Mouse (Mus musculus) adrenal gland, adult 10 weeks (tissue): ENCODE data around the gene Pramef25. TPM values are rescaled to one million over a fixed set of nuclear protein-coding genes. Genes with fewer than 3 reads are reported as not detected.

Source experiments
- polyA plus RNA-seq: library from polyadenylated mRNA; stranded (reverse); fragments of 350-450 nt; fragmentation: Illumina TruSeq; extraction: RNeasy Lipid Tissue Mini Kit (QIAGEN cat#74804); gene quantifications from one replicate; pipeline ENCODE4 v1.2.3, GENCODE M21; 2014; ENCODE audit warnings: low read depth, low replicate concordance

The Pramef25 gene
- polyA plus RNA-seq: not detected

GRCm38 (mm10) chr4:143950916-143951315 is at the start of gene Pramef25:
Gene Pramef25, minus strand, starts transcription at chr4:143951016.

GRCm38 (mm10) chr4:143994269-143994668 is 43.5 kb upstream of the Pramef25 start, which contains the start of gene Pramef17:
Gene Pramef17, minus strand, starts transcription at chr4:143994369.

GRCm38 (mm10) chr4:143966850-143967249 is 16.0 kb upstream of the Pramef25 start, which contains the start of gene Gm13101:
Gene Gm13101, minus strand, starts transcription at chr4:143966950.

GRCm38 (mm10) chr4:143900280-143900679 is 50.5 kb downstream of the Pramef25 start, which contains the start of gene Pramef6:
Gene Pramef6, minus strand, starts transcription at chr4:143900380.

Other genes starting within 250 kb of the Pramef25 start
- gene Gm13089, start 248.3 kb downstream of the Pramef25 start, polyA plus RNA-seq: not detected
- not detected for gene Gm13078, start 231.6 kb downstream of the Pramef25 start, polyA plus RNA-seq
- not detected for gene Gm13023, start 161.7 kb downstream of the Pramef25 start, polyA plus RNA-seq
- not detected for gene Gm13084, start 134.9 kb downstream of the Pramef25 start, polyA plus RNA-seq
- not detected for gene Gm13103, start 104.5 kb downstream of the Pramef25 start, polyA plus RNA-seq
- not detected for gene Pramef6, start 50.6 kb downstream of the Pramef25 start, polyA plus RNA-seq
- gene Gm13101, start 15.9 kb upstream of the Pramef25 start, polyA plus RNA-seq: not detected
- gene Pramef17, start 43.4 kb upstream of the Pramef25 start, polyA plus RNA-seq: not detected
- gene Pramel4, start 108.1 kb upstream of the Pramef25 start, polyA plus RNA-seq: not detected
- gene Gm13102, start 155.5 kb upstream of the Pramef25 start, polyA plus RNA-seq: not detected
- gene Oog3, start 211.6 kb upstream of the Pramef25 start, polyA plus RNA-seq: not detected
- not detected for gene Oog2, start 239.7 kb upstream of the Pramef25 start, polyA plus RNA-seq